Mouse (Mus musculus) spleen, adult 2 months (tissue): Measurements from ENCODE around the gene Peli2.

ENCODE experiments used
- CTCF ChIP-seq: fragments of 200-500 bp; IDR thresholded peaks from 2 replicates; pipeline ENCODE4 v1.5.1; 2011; ENCODE audit warnings: mild to moderate bottlenecking, inconsistent platforms; ENCODE audit not compliant: insufficient read depth, insufficient read length, insufficient replicate concordance; ENCODE audit errors: extremely low read depth
- POLR2A ChIP-seq: fragments of 200-500 bp; IDR thresholded peaks from 2 replicates; pipeline ENCODE4 v1.6.1; 2011; ENCODE audit warnings: low read depth, low read length, inconsistent platforms

- TF ChIP-seq CTCF: no peak
- no peak for TF ChIP-seq POLR2A
These were observed 71.3 kb downstream of the Peli2 start for GRCm38 (mm10) chr14:48191925-48192324.
